Mouse (Mus musculus) hindbrain, postnatal 0 days (tissue): ENCODE data around the gene Pkhd1. TPM values are rescaled to one million over a fixed set of nuclear protein-coding genes. Genes with fewer than 3 reads are reported as not detected.
"Not testable (repeated sequence)": the region's sequence is repeated elsewhere in the genome, so short reads cannot be mapped to it uniquely, and the experiment has no call there.

Source experiments
- ATAC-seq: fragments of 200-750 bp; cut with Nextera tagmentation; 2 replicates; pipeline ENCODE4 v1.8.0; 2017; ENCODE audit warnings: mild to moderate bottlenecking, moderate TSS enrichment, moderate library complexity
- DNase-seq: peaks from one replicate; pipeline ENCODE4 v3.0.0-alpha.2; 2015; ENCODE audit warnings: low spot score
- H3K27ac ChIP-seq: fragments of 300-500 bp; sonication (generic); 2 replicates; pipeline ENCODE4 v1.5.1; 2014; ENCODE audit warnings: mild to moderate bottlenecking
- H3K27me3 ChIP-seq: fragments of 300-500 bp; sonication (generic); 2 replicates; pipeline ENCODE4 v1.6.1; 2014; ENCODE audit warnings: low read length, mixed read lengths; ENCODE audit not compliant: insufficient read depth
- H3K36me3 ChIP-seq: fragments of 300-500 bp; sonication (generic); 2 replicates; pipeline ENCODE4 v1.6.1; 2014; ENCODE audit warnings: low read length, mixed read lengths; ENCODE audit not compliant: insufficient read depth
- H3K4me1 ChIP-seq: fragments of 300-500 bp; sonication (generic); 2 replicates; pipeline ENCODE4 v1.6.1; 2014; ENCODE audit warnings: antibody characterized with exemption, low read length, mixed read lengths; ENCODE audit not compliant: insufficient read depth
- H3K4me2 ChIP-seq: fragments of 300-500 bp; sonication (generic); 2 replicates; pipeline ENCODE4 v1.6.1; 2014; ENCODE audit warnings: low read depth, mild to moderate bottlenecking, low read length, moderate library complexity, mixed read lengths
- H3K4me3 ChIP-seq: fragments of 300-500 bp; sonication (generic); 2 replicates; pipeline ENCODE4 v1.5.1; 2014; ENCODE audit warnings: low read length
- H3K9ac ChIP-seq: fragments of 300-500 bp; sonication (generic); replicated peaks from 2 replicates; pipeline ENCODE4 v1.6.1; 2014; ENCODE audit warnings: mild to moderate bottlenecking, low read length, moderate library complexity, mixed read lengths
- H3K9me3 ChIP-seq: fragments of 300-500 bp; sonication (generic); 2 replicates; pipeline ENCODE4 v1.6.1; 2016; ENCODE audit warnings: low read length, mixed read lengths
- CTCF ChIP-seq: IDR thresholded peaks from 2 replicates; pipeline ENCODE4 v1.5.1; 2016; ENCODE audit warnings: antibody characterized with exemption, control low read depth, low read depth
- WGBS: fragments of 180-500 bp; shearing (Covaris S2); extraction: QIAGEN DNeasy Blood & Tissue Kit; methylation state at CpG from one replicate; pipeline ENCODE4 v1.1.7; 2014; 5-methylcytosine and 5-hydroxymethylcytosine counted together
- polyA plus RNA-seq: library from polyadenylated mRNA; unstranded; fragments of >200 nt; fragmentation: Nextera tagmentation; extraction: Ambion mirVana; gene quantifications from 2 replicates; pipeline ENCODE4 v1.2.1, GENCODE M21; 2015
- total RNA-seq: library from RNA; depleted of rRNA; stranded (reverse); fragments of >200 nt; gene quantifications from 2 replicates; pipeline ENCODE4 v1.2.3, GENCODE M21; 2014

Gene Pkhd1
- total and polyA plus RNA-seq, 2 experiments from 2014 or later, result 0.09 TPM; not detected in 1

DNA sequence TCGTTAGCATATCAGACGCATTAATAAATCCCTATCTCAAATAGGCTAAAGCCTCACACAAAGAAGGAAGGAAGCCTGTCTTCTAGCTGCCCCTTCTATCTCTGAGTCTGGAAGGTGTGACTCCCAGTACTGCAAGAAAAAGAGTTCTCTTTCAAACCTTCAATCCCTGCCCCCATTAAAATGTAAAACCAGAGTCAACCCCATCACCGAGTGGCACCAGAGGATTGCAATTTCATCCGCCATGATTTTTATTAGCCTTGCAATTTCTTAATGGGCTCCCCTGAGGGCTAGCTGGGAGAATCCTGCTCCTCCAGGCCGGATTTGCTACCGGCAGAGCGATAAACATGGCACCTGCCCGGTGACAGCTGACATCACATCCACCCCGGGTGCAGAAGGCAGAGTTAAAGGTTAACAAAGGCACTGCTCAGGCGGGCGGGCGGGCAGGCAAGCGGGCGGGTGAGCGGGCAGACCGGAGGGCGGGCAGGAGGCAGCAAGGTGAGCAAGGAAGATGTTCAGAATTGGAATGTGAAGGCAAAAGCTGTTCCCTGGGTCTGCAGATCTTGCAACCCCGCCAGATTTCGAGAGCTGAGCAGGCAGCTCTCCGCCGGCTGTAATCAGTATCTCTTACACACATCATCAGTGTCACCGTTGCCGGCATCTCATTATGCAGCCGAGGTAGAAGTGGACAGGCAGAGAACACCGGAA lies 140.2 kb downstream of the Pkhd1 start:
- H3K9ac ChIP-seq, result peak overlapping the region; percentile 58
- no peaks in the 10 kb centered on the region for H3K36me3 ChIP-seq
- ATAC-seq, result peak; percentile 90
- peak overlapping the region; percentile 43 for H3K4me3 ChIP-seq
- no peaks in the 10 kb centered on the region for H3K27me3 ChIP-seq
- DNase-seq, result peak; percentile 63
- no peaks in the 10 kb centered on the region for H3K4me1 ChIP-seq
- no peak for TF ChIP-seq CTCF
- peak overlapping the region; percentile 76 for H3K4me2 ChIP-seq
- no peaks in the 10 kb centered on the region for H3K9me3 ChIP-seq
- H3K27ac ChIP-seq, result peak overlapping the region; percentile 73
- 3% methylated on average over 25 of the region's 25 CpGs for WGBS

DNA sequence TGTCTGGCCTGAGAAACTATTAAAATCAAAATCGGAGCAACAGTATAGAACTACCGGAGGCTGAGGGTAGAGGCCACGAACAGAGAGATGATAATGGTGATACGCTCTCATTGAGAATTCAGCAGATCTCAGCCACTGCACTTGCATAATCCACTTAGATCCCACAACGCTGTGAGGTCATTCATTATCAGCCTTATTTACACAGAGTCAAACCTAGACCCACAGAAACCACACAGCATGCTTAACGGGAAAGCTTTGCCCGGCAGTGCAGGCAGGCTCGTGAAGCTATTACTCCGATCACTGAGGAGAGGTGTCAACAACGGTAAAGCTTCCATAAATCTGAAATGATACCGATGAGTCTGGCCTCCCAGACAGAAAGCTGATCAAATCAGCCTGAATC lies 147.1 kb downstream of the Pkhd1 start:
- no peak overlapping the region for H3K9ac ChIP-seq
- TF ChIP-seq CTCF, result no peak
- no peak overlapping the region for H3K4me3 ChIP-seq
- DNase-seq (no peak), ATAC-seq (no peak)
- no peaks in the 10 kb centered on the region for H3K4me1 ChIP-seq
- WGBS, result 84% methylated on average over 11 of the region's 11 CpGs
- no peaks in the 10 kb centered on the region for H3K27me3 ChIP-seq
- no peaks in the 10 kb centered on the region for H3K36me3 ChIP-seq
- no peak overlapping the region for H3K4me2 ChIP-seq
- no peaks in the 10 kb centered on the region for H3K9me3 ChIP-seq
- no peak overlapping the region for H3K27ac ChIP-seq

DNA sequence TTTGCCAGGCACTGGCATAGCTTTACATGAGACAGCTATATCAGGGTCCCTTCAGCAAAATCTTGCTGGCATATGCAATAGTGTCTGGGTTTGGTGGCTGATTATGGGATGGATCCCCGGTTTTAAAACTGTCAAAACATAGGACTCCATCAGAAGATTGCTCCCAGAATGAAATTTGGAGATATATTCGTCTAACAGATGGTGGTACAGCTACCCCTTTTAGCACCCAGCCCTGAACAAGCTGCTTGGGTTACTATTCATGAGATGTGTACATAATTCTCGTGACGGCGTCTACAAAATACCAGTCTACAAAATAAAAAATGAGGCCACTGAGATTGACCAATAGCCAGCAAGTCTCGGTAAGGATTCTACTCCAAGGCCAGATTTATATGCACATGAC lies 147.5 kb downstream of the Pkhd1 start:
- Histone ChIP-seq H3K4me1 (no peaks in the 10 kb centered on the region), H3K9ac (no peak overlapping the region), H3K27ac (no peak overlapping the region), H3K9me3 (no peaks in the 10 kb centered on the region), H3K4me3 (no peak overlapping the region), H3K27me3 (no peaks in the 10 kb centered on the region), H3K36me3 (no peaks in the 10 kb centered on the region), H3K4me2 (no peak overlapping the region)
- no peak for DNase-seq
- WGBS, result 84% methylated on average over 6 of the region's 6 CpGs
- no peak for TF ChIP-seq CTCF
- no peak for ATAC-seq

DNA sequence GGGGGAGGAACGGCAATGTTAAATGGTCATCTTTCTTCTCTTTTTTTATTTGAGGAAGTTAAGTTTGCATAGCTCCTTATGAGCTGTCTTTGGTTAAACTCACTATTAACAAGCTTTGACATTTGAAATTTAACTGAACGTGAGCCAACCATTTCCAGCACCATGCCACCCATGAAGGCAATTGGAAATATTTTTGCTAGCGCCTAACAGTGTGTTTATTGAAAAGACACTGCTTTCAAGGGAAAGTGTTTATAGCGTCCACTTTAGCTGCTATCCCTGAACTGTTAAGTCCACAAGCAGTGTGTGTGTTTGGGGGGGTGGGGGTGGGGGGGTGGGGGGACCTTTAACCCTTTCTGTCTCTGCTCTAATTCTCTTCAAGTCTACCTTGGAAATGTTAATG lies 151.4 kb downstream of the Pkhd1 start:
- H3K4me3 ChIP-seq, result no peak overlapping the region
- 67% methylated on average over 4 of the region's 4 CpGs for WGBS
- no peaks in the 10 kb centered on the region for H3K36me3 ChIP-seq
- H3K9me3 ChIP-seq, result no peaks in the 10 kb centered on the region
- H3K27me3 ChIP-seq, result no peaks in the 10 kb centered on the region
- DNase-seq, result no peak
- no peaks in the 10 kb centered on the region for H3K4me1 ChIP-seq
- no peak overlapping the region for H3K4me2 ChIP-seq
- no peak overlapping the region for H3K27ac ChIP-seq
- H3K9ac ChIP-seq, result no peak overlapping the region
- no peak for TF ChIP-seq CTCF
- no peak for ATAC-seq

DNA sequence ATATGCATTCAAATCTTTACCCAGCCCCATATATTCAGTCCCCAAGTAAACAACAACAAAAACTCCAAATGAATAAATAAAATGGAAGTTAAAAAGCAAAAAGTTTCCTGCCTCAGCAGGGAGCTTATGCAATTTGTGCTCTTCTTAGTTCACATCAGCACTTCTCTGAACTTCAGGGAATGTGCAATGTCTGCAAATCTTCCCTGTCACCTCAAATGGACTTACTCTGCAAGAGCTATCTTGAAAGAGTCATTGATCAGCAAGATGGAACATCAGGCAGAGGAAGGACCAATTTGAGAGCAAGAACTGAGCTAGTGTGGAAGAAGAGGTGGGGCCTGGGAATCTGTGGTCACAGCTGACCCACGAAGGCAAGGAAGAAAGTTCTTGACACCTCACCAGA lies 163.2 kb downstream of the Pkhd1 start:
- no peak for TF ChIP-seq CTCF
- WGBS, result 84% methylated on average over 1 of the region's 1 CpGs
- H3K4me2 ChIP-seq, result no peak overlapping the region
- no peak overlapping the region for H3K27ac ChIP-seq
- no peak overlapping the region for H3K4me3 ChIP-seq
- no peak for ATAC-seq
- H3K4me1 ChIP-seq, result no peaks in the 10 kb centered on the region
- no peaks in the 10 kb centered on the region for H3K27me3 ChIP-seq
- H3K9ac ChIP-seq, result no peak overlapping the region
- H3K36me3 ChIP-seq, result no peaks in the 10 kb centered on the region
- H3K9me3 ChIP-seq, result no peaks in the 10 kb centered on the region
- DNase-seq, result no peak

DNA sequence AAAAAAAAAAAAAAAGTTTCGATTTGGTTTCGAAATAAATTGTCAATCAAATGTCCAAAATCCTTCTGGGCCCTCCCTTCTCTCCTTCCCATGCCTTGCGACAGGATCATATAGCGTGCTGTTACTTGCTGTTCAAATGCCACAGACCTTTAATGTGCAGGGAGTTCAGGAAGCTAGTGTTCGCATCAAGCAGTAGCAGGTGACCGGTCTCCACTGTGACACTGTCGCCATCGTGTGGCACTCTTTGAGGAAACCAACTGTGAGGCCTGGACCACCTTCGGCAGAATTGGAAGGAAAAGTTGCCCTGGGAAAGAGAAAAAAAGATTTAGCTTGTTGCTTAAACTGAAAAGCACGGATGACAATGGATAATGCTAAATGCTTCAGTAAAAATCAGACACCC lies 167.8 kb downstream of the Pkhd1 start:
- ATAC-seq (peak; percentile 86), DNase-seq (peak; percentile 85)
- no peak overlapping the region for H3K9ac ChIP-seq
- TF ChIP-seq CTCF, result peak; percentile 89
- WGBS, result 26% methylated on average over 10 of the region's 10 CpGs
- H3K27me3 ChIP-seq, result no peaks in the 10 kb centered on the region
- H3K9me3 ChIP-seq, result no peaks in the 10 kb centered on the region
- no peaks in the 10 kb centered on the region for H3K36me3 ChIP-seq
- H3K4me1 ChIP-seq, result no peaks in the 10 kb centered on the region
- H3K27ac ChIP-seq, result no peak overlapping the region
- H3K4me2 ChIP-seq, result no peak overlapping the region
- no peak overlapping the region for H3K4me3 ChIP-seq

DNA sequence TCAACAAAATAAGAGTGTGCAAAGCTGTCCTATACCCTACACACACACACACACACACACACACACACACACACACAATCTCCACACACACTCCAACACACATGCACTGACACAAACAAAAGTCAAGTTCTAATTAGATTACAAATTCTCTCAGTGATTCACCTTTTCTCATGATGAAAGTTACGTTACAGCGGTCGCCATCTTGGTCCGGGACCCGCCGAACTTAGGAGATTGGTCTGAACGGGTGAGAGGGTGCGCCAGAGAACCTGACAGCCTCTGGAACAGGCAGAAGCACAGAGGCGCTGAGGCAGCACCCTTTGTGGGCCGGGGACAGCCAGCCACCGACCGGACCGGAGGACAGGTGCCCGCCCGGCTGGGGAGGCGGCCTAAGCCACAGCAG lies 185.8 kb downstream of the Pkhd1 start:
- not testable (repeated sequence) for H3K4me3 ChIP-seq, H3K27me3 ChIP-seq, DNase-seq, H3K9ac ChIP-seq, H3K36me3 ChIP-seq, H3K4me1 ChIP-seq, H3K4me2 ChIP-seq, ATAC-seq, H3K9me3 ChIP-seq, H3K27ac ChIP-seq
- 92% methylated on average over 16 of the region's 16 CpGs for WGBS
